Mouse (Mus musculus) testis, adult 2 months (tissue): Measurements from ENCODE around the gene Crtc3.

Source experiments
- CTCF ChIP-seq: fragments of 200-500 bp; IDR thresholded peaks from 2 replicates; pipeline ENCODE4 v1.5.1; 2012; ENCODE audit warnings: low read depth, mild to moderate bottlenecking, inconsistent platforms, low read length, moderate library complexity; ENCODE audit not compliant: control insufficient read depth, insufficient read depth, insufficient replicate concordance
- POLR2A ChIP-seq: fragments of 200-500 bp; IDR thresholded peaks from 2 replicates; pipeline ENCODE4 v1.6.1; 2012; ENCODE audit warnings: low read depth, mild to moderate bottlenecking, inconsistent platforms, low read length, moderate library complexity; ENCODE audit not compliant: control insufficient read depth

- TF ChIP-seq POLR2A (no peak), CTCF (no peak)
These were observed 105.7 kb downstream of the Crtc3 start for GRCm38 (mm10) chr7:80582821-80583451.
